Mouse (Mus musculus) neutrophil, adult 59 days (primary cell): ENCODE measurements around the gene Eda. TPM values are rescaled to one million over a fixed set of nuclear protein-coding genes. Genes with fewer than 3 reads are reported as not detected.

Source experiments
- total RNA-seq, 2 experiments: library from RNA; stranded (reverse); gene quantifications; 1 replicate in 1 of 2; 2 replicates in 1 of 2; pipeline ENCODE4 v1.2.4; 2023

Gene Eda
- 1 to 10 TPM in 1 of 2 experiments, under 1 TPM in 1; 0.20 to 1.4 TPM for total RNA-seq

DNA sequence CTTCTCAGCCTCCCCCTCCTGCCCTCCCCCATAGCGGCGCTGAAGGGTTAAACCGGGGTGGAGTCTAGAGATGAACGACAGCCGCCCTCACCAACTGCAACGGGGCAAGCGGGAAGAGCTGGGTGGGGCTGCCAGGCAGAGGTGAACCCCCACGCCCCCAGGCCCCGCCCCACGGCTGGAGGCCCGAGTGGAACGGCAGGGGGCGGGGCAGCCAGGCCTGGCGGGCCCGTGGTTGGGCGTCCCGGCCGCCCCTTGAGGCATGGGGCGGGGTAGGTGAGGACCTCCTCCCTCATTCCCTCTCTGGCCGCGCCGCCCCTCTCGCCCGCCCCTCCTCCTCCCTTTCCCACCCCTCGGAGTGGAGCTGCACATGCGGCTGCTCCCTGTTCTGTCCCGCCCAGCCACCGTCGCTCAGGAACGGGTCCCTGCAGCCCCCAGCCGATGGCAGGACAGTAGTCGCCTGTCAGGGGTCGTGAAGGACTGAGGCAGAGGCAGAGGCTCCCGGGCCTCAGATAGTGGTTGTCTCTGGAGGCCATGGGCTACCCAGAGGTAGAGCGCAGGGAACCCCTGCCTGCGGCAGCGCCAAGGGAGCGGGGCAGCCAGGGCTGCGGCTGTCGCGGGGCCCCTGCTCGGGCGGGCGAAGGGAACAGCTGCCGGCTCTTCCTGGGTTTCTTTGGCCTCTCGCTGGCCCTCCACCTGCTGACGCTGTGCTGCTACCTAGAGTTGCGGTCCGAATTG lies at the start of gene Eda:
Gene Eda, plus strand, starts transcription at position 357 of the 735 bp plus-strand sequence.

DNA sequence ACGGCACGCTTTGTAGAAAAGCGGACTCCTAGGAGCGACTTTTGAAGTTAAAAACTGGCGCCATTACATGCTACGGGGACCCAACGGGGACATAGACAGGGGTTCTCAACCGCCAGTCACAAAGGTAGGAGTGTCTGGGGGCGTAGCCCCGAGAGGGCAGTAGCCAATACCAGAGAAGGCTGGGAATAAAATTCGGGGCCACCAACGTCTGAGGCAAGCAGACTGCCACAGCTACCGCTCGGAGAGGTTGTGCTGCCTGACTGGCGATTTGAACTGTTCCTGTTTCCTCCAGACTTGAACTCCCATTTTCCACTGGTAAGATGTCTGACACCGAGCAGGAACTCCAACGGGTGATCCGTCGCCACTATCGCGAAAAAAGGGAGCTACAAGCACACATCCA lies 453.3 kb downstream of the Eda start, which contains the start of gene Otud6a:
Gene Otud6a, plus strand, starts transcription at position 321 of the 400 bp plus-strand sequence.

DNA sequence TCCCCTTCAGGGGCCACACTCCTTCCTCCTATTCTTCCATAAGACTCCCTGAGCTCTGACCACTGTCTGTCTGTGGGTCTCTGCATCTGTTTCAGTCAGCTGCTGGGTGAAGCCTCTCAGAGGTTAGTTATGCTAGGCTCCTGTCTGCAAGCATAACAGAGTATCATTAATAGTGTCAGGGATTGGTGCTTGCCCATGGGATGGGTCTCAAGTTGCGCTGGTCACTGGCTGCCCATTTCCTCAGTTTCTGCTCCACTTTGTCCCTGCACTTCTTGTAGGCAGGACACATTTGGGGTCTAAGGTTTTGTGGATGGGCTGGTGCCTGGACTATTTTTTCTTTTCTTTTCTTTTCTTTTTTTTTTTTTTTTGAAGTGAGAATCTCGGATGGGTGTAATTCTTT lies 467.2 kb downstream of the Eda start, which contains the start of gene Awat2:
Gene Awat2, minus strand, starts transcription at position 101 of the 400 bp plus-strand sequence.

Other genes with a start within 250 kb of the Eda start
- gene Tmem28, start 154.6 kb upstream of the Eda start, total RNA-seq, result not detected